Mouse (Mus musculus): Measurements from ENCODE around the gene Ptgr1.
A peak's percentile ranks its signal among the peaks of the same experiment; 100 is the strongest.

- TF ChIP-seq CTCF (IDR thresholded peaks at IDR 0.05; ENCODE audit: borderline replicate concordance, extremely low read depth, insufficient read depth, insufficient read length) (peak; percentile 26; the same call in 1 of the 2 replicates), POLR2A (IDR thresholded peaks at IDR 0.05; ENCODE audit: borderline replicate concordance, extremely low read depth, insufficient read depth, insufficient read length, poor library complexity, severe bottlenecking) (no peak)
These were observed 59.3 kb downstream of the Ptgr1 start for GRCm38 (mm10) chr4:58927661-58928060.

Measured in brain, embryonic 14.5 days (tissue).